Mouse (Mus musculus): Measurements from ENCODE around the gene Galnt14.

- TF ChIP-seq POLR2A (IDR thresholded peaks at IDR 0.05; ENCODE audit: borderline replicate concordance, control insufficient read depth, low read depth, low read length): no peak
- no peak for TF ChIP-seq CTCF (IDR thresholded peaks at IDR 0.05; ENCODE audit: control insufficient read depth, insufficient read depth, low read length)
Measured at GRCm38 (mm10) chr17:73453646-73454045, 256.6 kb downstream of the Galnt14 start.
